Mouse (Mus musculus): Measurements from ENCODE around the gene Lsamp.

- TF ChIP-seq CHD2 (IDR thresholded peaks at IDR 0.05; ENCODE audit: low read depth, low read length) (no peak), HCFC1 (IDR thresholded peaks at IDR 0.05; ENCODE audit: borderline replicate concordance, insufficient read depth, low read length) (no peak), MAFK (IDR thresholded peaks at IDR 0.05; ENCODE audit: insufficient read depth, low read depth, low read length) (no peak)
These were observed 2113.3 kb downstream of the Lsamp start for GRCm38 (mm10) chr16:42097510-42097909.
